Mouse (Mus musculus) MEL (cell line): Measurements from ENCODE around the gene Gm20388. TPM values are rescaled to one million over a fixed set of nuclear protein-coding genes. Genes with fewer than 3 reads are reported as not detected.

Experiments used
- DNase-seq: peaks from one replicate; pipeline ENCODE4 v3.0.0; 2011; ENCODE audit warnings: low read depth, low spot score
- H3K27ac ChIP-seq: 2 replicates; pipeline ENCODE4 v1.5.1; 2012; ENCODE audit warnings: low read depth, mild to moderate bottlenecking, control low read depth, low read length, moderate library complexity; ENCODE audit not compliant: control insufficient read depth
- H3K27me3 ChIP-seq, 2 experiments: fragments of 150-350 bp in 1 of 2; sonication (generic) in 1 of 2; 2 replicates each; pipeline ENCODE4 v1.6.1; 2012; ENCODE audit warnings: low read length in 2 of 2, mild to moderate bottlenecking in 2 of 2, improper control_type of control experiment in 1 of 2, moderate library complexity in 1 of 2; ENCODE audit not compliant: insufficient read depth in 2 of 2, control insufficient read depth in 1 of 2
- H3K36me3 ChIP-seq, 2 experiments: 2 replicates each; pipeline ENCODE4 v1.6.1; 2012 to 2014; ENCODE audit warnings: low read length in 2 of 2, improper control_type of control experiment in 1 of 2, inconsistent platforms in 1 of 2, mild to moderate bottlenecking in 1 of 2; ENCODE audit not compliant: insufficient read depth in 2 of 2, control insufficient read depth in 1 of 2
- H3K4me1 ChIP-seq, 2 experiments: fragments of 150-350 bp in 1 of 2; sonication (generic) in 1 of 2; 2 replicates each; pipeline ENCODE4 v1.6.1; 2012; ENCODE audit warnings: low read length in 2 of 2, improper control_type of control experiment in 1 of 2, mild to moderate bottlenecking in 1 of 2; ENCODE audit not compliant: insufficient read depth in 2 of 2, control insufficient read depth in 1 of 2
- H3K4me3 ChIP-seq, 2 experiments: fragments of 150-350 bp in 1 of 2; sonication (generic) in 1 of 2; 2 replicates each; pipeline ENCODE4 v1.5.1; 2012; ENCODE audit warnings: low read depth in 2 of 2, low read length in 2 of 2, mild to moderate bottlenecking in 2 of 2, moderate library complexity in 2 of 2, control low read depth in 1 of 2, improper control_type of control experiment in 1 of 2; ENCODE audit not compliant: control insufficient read depth in 1 of 2, insufficient read depth in 1 of 2
- H3K79me2 ChIP-seq: 2 replicates; pipeline ENCODE4 v1.6.1; 2012; ENCODE audit warnings: mild to moderate bottlenecking, low read length, moderate library complexity; ENCODE audit not compliant: control insufficient read depth, poor library complexity, insufficient read depth
- H3K9ac ChIP-seq: 2 replicates; pipeline ENCODE4 v1.6.1; 2012; ENCODE audit warnings: low read depth, mild to moderate bottlenecking, control low read depth, low read length, moderate library complexity; ENCODE audit not compliant: control insufficient read depth, poor library complexity, severe bottlenecking
- H3K9me3 ChIP-seq: fragments of 150-350 bp; sonication (generic); replicated peaks from 2 replicates; pipeline ENCODE4 v1.6.1; 2012; ENCODE audit warnings: mild to moderate bottlenecking, low read length, improper control_type of control experiment, moderate library complexity; ENCODE audit not compliant: insufficient read depth
- CTCF ChIP-seq, 3 experiments: IDR thresholded peaks in 2 of 3; conservative IDR thresholded peaks in 1 of 3; 2 replicates each; pipeline ENCODE4 v1.5.1; 2011 to 2012; ENCODE audit warnings: low read length in 3 of 3, low read depth in 2 of 3, mild to moderate bottlenecking in 2 of 3, improper control_type of control experiment in 1 of 3, inconsistent platforms in 1 of 3, mixed read lengths in 1 of 3, moderate library complexity in 1 of 3; ENCODE audit not compliant: control insufficient read depth in 1 of 3, insufficient read depth in 1 of 3, poor library complexity in 1 of 3, severe bottlenecking in 1 of 3
- EP300 ChIP-seq, 2 experiments: IDR thresholded peaks; 2 replicates each; pipeline ENCODE4 v1.6.1; 2011; ENCODE audit warnings: improper control_type of control experiment in 2 of 2, low read length in 2 of 2, low read depth in 1 of 2, mild to moderate bottlenecking in 1 of 2
- ETS1 ChIP-seq: IDR thresholded peaks from 2 replicates; pipeline ENCODE4 v1.6.1; 2012; ENCODE audit warnings: low read depth, mild to moderate bottlenecking, inconsistent platforms, low read length, improper control_type of control experiment, moderate library complexity
- GATA1 ChIP-seq: IDR thresholded peaks from 2 replicates; pipeline ENCODE4 v1.6.1; 2011; ENCODE audit warnings: low read depth, low read length, improper control_type of control experiment
- JUND ChIP-seq: IDR thresholded peaks from 2 replicates; pipeline ENCODE4 v1.6.1; 2011; ENCODE audit warnings: low read depth, mild to moderate bottlenecking, improper control_type of control experiment, low read length
- MAX ChIP-seq: IDR thresholded peaks from 2 replicates; pipeline ENCODE4 v1.6.1; 2011; ENCODE audit warnings: low read length, improper control_type of control experiment
- MAZ ChIP-seq: IDR thresholded peaks from 2 replicates; pipeline ENCODE4 v1.6.1; 2012; ENCODE audit warnings: low read depth, mild to moderate bottlenecking, inconsistent platforms, low read length, improper control_type of control experiment
- MXI1 ChIP-seq: IDR thresholded peaks from 2 replicates; pipeline ENCODE4 v1.6.1; 2011; ENCODE audit warnings: mild to moderate bottlenecking, low read depth, low read length, improper control_type of control experiment
- MYB ChIP-seq: IDR thresholded peaks from 2 replicates; pipeline ENCODE4 v1.6.1; 2011; ENCODE audit warnings: mild to moderate bottlenecking, low read depth, low read length, improper control_type of control experiment
- MYC ChIP-seq: IDR thresholded peaks from 2 replicates; pipeline ENCODE4 v1.6.1; 2011; ENCODE audit warnings: low read depth, mild to moderate bottlenecking, low read length, improper control_type of control experiment, moderate library complexity
- RCOR1 ChIP-seq: IDR thresholded peaks from 2 replicates; pipeline ENCODE4 v1.6.1; 2012; ENCODE audit warnings: low read depth, mild to moderate bottlenecking, inconsistent platforms, low read length, improper control_type of control experiment
- SIN3A ChIP-seq: IDR thresholded peaks from 2 replicates; pipeline ENCODE4 v1.6.1; 2012; ENCODE audit warnings: low read length, improper control_type of control experiment, inconsistent platforms
- TAL1 ChIP-seq: IDR thresholded peaks from 2 replicates; pipeline ENCODE4 v1.6.1; 2012; ENCODE audit warnings: mild to moderate bottlenecking, inconsistent platforms, low read length, moderate library complexity, mixed read lengths
- TBP ChIP-seq: IDR thresholded peaks from 2 replicates; pipeline ENCODE4 v1.8.0; 2011; ENCODE audit warnings: low read depth, low read length, improper control_type of control experiment
- TCF12 ChIP-seq: IDR thresholded peaks from 2 replicates; pipeline ENCODE4 v1.6.1; 2014; ENCODE audit warnings: low read depth, mild to moderate bottlenecking, inconsistent platforms, low read length, improper control_type of control experiment, moderate library complexity
- UBTF ChIP-seq: IDR thresholded peaks from 2 replicates; pipeline ENCODE4 v1.6.1; 2012; ENCODE audit warnings: low read depth, mild to moderate bottlenecking, inconsistent platforms, low read length, improper control_type of control experiment, moderate library complexity, borderline replicate concordance; ENCODE audit not compliant: insufficient read depth
- USF1 ChIP-seq: IDR thresholded peaks from 2 replicates; pipeline ENCODE4 v1.6.1; 2014; ENCODE audit warnings: low read depth, mild to moderate bottlenecking, inconsistent platforms, low read length, improper control_type of control experiment, moderate library complexity
- ZC3H11A ChIP-seq: IDR thresholded peaks from 2 replicates; pipeline ENCODE4 v1.6.1; 2012; ENCODE audit warnings: low read depth, mild to moderate bottlenecking, inconsistent platforms, low read length, improper control_type of control experiment
- ZMIZ1 ChIP-seq: IDR thresholded peaks from 2 replicates; pipeline ENCODE4 v1.6.1; 2012; ENCODE audit warnings: low read depth, mild to moderate bottlenecking, inconsistent platforms, low read length, improper control_type of control experiment, moderate library complexity
- polyA plus RNA-seq, 2 experiments: library from polyadenylated mRNA; stranded (reverse) in 1 of 2; unstranded in 1 of 2; fragments of >175 nt in 1 of 2; fragments of >200 nt in 1 of 2; gene quantifications; 2 replicates each; pipeline versions ENCODE4 v1.2.1 to v1.2.4; 2012; ENCODE audit warnings: low replicate concordance in 2 of 2, low read depth in 1 of 2; ENCODE audit not compliant: insufficient read length in 2 of 2, insufficient read depth in 1 of 2, missing spikeins in 1 of 2
- total RNA-seq: library from RNA; depleted of rRNA; stranded (reverse); fragments of 300-350 nt; gene quantifications from 2 replicates; pipeline ENCODE4 v1.2.3, GENCODE M21; 2012

The Gm20388 gene
- total and polyA plus RNA-seq, 3 experiments = 11.1 to 17.8 TPM; not detected in 1

DNA sequence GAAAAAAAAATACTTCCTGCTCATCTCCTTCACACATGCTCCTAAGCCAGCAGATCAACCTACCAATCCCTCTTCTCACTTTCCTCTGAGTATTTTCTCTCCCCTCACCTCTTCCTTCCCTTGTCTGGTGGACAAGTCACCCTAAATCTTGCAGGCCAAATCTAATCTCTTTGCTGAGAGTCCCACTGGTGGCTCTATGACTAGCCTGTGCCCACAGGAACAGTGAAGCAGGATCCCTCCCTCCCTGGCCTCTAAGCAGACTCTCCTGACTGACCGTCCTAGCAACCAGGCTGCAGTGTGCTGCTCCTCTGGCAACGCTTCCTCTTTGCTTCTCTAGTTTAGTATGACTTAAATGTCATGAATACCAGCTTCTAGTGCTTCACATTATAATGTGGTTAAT is 3076.6 kb downstream of the Gm20388 start:
- TF ChIP-seq UBTF = no peak
- no peak for TF ChIP-seq TBP
- TF ChIP-seq JUND = no peak
- no peak for TF ChIP-seq MAZ
- Histone ChIP-seq H3K9ac (no peak overlapping the region), H3K79me2 (peaks cover 83% of the 10 kb centered on the region), H3K4me1 (peaks cover 6 to 17% of the 10 kb centered on the region in 2 experiments), H3K27ac (no peak overlapping the region), H3K36me3 (peaks cover 2 to 37% of the 10 kb centered on the region in 2 experiments), H3K9me3 (no peaks in the 10 kb centered on the region), H3K4me3 (no peak overlapping the region), H3K27me3 (no peaks in the 10 kb centered on the region)
- no peak for DNase-seq

DNA sequence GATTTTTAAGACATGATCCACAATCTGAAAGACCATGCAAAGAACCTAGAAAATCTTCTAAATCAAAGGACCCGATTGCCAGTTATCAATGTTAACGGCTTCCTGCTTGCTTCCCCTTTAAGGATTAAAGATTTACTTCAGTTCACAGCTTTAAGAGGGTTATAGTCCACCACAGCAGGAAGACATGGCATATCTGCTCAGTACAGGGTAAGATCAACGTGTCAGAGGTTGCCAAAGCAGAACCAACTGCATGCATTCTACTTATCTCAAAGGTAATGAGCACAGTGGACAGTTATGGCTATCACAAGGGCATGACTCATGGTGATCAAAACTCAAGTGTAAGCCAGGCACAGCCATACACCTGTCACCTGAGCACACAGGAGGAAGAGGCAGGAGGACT is 3078.3 kb downstream of the Gm20388 start:
- H3K4me3 ChIP-seq = no peak overlapping the region
- peaks cover 9 to 17% of the 10 kb centered on the region in 2 experiments for H3K4me1 ChIP-seq
- DNase-seq = peak; percentile 62
- H3K9me3 ChIP-seq = no peaks in the 10 kb centered on the region
- H3K9ac ChIP-seq = no peak overlapping the region
- TF ChIP-seq JUND (0 out of 2 replicates have a peak, but pooled peaks have one; percentile 48), MAX (peak; percentile 51), EP300 (IDR thresholded peaks at IDR 0.05; ENCODE audit: low read depth in 1 of 2, low read length in 2 of 2) (peak; percentile 80 to 88), ZC3H11A (no peak), USF1 (no peak), MAZ (no peak), ETS1 (0 out of 2 replicates have a peak, but pooled peaks have one; percentile 41), MXI1 (peak; percentile 52), GATA1 (peak; percentile 57; the same call in 1 of the 2 replicates), TBP (no peak), TAL1 (peak; percentile 54), CTCF (IDR thresholded peaks at IDR 0.05 in 2 of 3, conservative IDR thresholded peaks at IDR 0.05 in 1 of 3; ENCODE audit: control insufficient read depth in 1 of 3, insufficient read depth in 1 of 3, low read depth in 2 of 3, low read length in 3 of 3, poor library complexity in 1 of 3, severe bottlenecking in 1 of 3) (no peak), RCOR1 (peak; percentile 99), MYB (peak; percentile 70), SIN3A (peak; percentile 32; the same call in 1 of the 2 replicates), MYC (0 out of 2 replicates have a peak, but pooled peaks have one; percentile 53), TCF12 (peak; percentile 63), ZMIZ1 (no peak)
- H3K79me2 ChIP-seq = peaks cover 86% of the 10 kb centered on the region
- H3K36me3 ChIP-seq = peaks cover 2 to 38% of the 10 kb centered on the region in 2 experiments
- H3K27me3 ChIP-seq = no peaks in the 10 kb centered on the region
- no peak overlapping the region for H3K27ac ChIP-seq
